Mouse (Mus musculus) CD4-positive, CD25-positive, alpha-beta regulatory T cell, adult 2 months (primary cell): ENCODE results near the gene Itga7.
"Not testable (repeated sequence)": the region's sequence is repeated elsewhere in the genome, so short reads cannot be mapped to it uniquely, and the experiment has no call there.

Experiments
- DNase-seq: peaks from one replicate; pipeline ENCODE4 v3.0.0-alpha.2; 2012; ENCODE audit warnings: low read depth, low spot score

Gene Itga7

DNA sequence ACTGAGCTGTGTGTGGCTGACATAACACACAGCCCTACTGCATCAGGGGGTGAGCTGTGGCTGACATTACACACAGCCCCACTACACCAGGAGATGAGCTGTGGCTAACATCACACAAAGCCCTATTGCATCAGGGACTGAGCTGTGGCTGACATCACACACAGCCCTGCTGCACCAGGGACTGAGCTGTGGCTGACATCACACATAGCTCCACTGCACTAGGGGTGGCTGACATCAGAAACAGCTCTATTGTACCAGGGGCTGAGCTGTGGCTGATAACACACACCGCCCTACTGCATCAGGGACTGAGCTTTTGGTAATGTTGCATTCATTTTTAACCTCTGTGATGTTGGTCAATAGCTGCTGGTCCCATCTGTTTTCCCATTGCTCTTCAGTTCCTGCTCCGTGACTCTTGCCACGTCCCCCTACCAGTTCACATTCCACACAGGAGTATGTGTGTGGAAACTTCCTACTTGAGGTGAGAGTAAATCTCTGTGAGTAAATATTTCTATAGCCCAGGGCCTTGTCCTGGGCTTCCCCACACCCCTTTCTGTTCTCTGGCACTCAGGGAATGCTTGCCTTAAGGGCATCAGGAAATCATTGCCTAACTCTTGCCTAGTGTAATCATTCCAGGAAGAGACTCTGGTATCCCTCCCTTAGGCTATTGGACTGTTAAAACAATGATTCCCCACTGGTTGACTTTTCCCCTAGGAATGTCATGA, 47.2 kb downstream of the Itga7 start:
- DNase-seq, result no peak

DNA sequence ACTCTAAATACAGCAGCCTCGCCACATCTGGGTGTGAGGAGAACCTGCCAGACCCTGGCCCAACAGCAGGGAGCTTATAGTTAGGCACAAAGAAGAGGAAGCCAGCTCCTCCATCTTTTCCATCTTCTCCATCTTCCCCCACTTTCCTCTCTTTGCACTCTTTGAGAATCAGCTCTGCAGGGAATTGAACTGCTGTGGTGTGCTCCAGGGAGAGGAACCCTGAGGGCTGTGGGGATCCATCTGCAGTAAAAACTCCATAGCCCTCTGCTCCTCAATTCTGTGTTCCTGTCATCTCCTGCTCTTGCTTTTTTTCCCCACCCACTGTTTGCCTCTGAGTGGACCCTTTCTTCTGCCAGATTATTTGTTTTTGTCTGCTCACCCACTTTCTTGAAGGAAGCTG, 55.5 kb downstream of the Itga7 start, which contains the start of gene Olfr9:
Gene Olfr9, plus strand, starts transcription at position 301 of the 400 bp plus-strand sequence.
- DNase-seq, result not testable (repeated sequence)

DNA sequence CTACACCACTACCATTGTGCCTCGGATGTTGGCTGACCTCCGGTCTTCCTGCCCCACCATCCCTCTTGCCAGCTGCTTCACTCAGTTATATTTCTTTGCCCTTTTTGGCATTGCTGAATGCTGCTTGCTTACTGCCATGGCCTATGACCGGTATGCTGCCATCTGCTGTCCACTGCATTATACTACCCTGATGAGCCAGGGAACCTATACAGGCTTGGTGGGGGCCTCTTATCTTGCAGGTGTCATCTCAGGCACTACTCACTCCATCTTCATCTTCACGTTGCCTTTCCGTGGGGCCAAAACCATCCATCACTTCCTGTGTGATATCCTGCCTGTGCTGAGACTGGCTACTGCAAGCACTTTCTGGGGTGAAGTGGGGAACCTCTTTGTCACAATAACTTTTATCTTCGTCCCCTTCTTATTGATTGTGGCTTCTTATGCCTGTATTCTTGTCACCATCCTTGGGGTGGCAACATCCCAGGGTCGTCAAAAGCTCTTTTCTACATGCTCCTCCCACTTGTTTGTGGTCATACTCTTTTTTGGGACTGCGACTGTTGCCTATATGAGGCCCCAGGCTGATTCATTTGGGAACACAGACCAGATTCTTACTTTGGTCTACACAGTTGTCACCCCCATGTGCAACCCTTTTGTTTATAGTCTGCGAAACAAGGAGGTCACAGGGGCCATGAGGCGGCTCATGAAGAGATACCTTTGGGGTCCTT, 56.7 kb downstream of the Itga7 start:
- DNase-seq, result not testable (repeated sequence)

DNA sequence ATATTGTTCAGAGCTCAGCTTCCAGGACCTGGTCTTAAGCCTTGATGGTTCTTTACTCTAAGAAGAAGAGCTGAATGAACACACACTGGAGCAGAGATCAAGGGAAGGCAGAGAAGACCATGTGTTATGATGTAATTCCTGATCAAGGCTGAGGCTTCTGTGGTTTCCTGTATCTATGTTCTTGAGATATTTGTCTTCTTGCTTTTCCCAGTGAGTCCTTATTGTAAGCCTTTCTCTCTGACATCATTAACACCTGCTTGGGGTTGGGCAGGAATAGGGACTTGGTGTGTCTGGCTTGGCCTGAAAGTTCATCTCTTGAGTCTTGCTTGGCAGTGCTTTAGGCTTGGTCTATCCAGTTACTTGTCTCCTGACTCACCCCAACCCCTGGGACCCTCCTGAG, 57.4 kb downstream of the Itga7 start:
- peak; percentile 40 for DNase-seq

DNA sequence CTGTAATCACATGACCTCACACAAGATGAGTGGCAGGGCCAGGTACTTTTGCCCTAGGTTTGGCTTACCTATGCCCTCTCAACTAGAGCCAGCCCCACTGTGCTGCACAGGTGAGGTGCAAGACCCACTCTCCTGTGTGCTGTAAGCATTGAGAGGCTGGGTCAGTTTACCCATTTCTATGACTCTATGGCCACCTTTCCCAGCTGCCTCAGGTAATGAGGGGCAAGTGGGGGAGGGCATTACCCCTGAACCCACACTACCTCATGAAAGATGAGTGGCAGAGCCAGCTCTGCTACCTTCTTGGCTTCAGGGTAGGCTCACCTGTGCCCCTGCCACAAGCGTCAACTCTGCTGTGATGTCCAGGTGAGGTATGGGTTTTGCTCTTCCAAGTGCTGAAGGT, 62.2 kb downstream of the Itga7 start:
- DNase-seq, result no peak

DNA sequence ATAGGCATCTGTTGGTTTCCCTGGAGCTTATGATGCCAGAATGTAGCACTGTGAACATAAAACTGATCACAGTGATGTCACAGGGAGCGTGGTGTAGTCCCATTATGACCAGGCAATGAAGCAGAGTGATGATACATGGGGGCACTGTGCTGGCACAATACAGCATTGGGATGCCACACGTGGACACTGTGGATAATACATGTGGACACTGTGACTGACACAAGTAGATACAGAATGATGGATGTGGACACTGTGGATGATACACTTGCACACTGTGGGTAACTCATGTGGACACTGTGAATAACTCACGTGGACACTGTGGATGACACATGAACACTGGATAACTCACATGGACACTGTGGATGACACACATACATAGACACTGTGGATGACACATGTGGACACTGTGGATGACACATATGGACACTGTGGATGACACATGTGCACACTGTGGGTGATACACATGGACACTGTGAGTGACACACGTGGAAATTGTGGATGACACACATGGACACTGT, 63.0 kb downstream of the Itga7 start:
- DNase-seq, result no peak

DNA sequence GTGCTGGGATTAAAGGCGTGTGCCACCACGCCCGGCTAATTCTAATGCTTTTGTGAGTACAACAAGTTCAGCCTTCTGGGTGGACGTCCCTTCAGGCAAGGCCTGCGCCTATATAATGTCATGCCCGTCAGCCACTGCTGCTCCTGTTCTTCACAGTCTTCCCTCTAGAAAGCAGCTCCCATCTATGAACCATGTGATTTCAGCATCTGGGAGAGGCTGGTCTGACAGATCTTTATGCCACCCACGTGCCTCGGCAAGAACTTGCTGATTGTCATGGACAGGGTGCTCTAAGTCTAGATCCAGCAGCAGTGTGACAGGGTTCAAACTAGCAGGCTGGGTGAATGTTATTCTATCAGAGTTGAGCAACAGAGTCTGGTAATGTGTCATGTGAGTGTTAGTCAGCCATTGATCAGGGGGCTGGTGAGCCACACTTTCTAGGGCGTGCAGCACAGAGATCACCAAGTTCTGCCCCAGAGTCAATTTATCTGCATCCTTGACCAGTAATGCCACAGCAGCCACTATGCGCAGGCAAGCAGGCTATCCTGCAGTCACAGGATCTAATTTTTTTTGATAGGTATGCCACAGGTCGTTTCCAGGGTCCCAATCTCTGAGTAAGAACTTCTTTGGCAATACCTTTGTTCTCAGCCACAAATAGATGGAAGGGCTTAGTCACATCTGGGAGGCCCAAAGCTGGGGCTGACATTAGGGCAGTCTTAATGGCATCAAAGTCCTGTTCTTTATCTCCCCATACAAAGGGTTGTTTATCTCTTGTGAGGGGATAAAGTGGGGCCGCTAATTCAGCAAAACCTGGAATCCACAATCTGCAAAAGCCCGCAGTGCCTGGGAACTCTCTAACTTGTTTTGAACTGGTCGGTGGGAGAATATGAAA, 70.7 kb downstream of the Itga7 start:
- DNase-seq, result no peak
